Mouse (Mus musculus) erythroblast, embryonic 14.5 days (primary cell): ENCODE results near the gene Gm49336.

ENCODE experiments used
- GATA1 ChIP-seq: IDR thresholded peaks from 2 replicates; pipeline ENCODE4 v1.6.1; 2012; ENCODE audit warnings: low read length, inconsistent platforms, mixed read lengths
- TAL1 ChIP-seq: IDR thresholded peaks from 3 replicates; pipeline ENCODE4 v1.6.1; 2012; ENCODE audit warnings: low read length, inconsistent platforms, mixed read lengths

- TF ChIP-seq TAL1: no peak
- TF ChIP-seq GATA1: no peak
Observed at GRCm38 (mm10) chr14:60290363-60290762, 39.1 kb upstream of the Gm49336 start.
